Mouse (Mus musculus) hindlimb bud, embryonic 11.5 days (tissue): ENCODE results near the gene Pik3r5.

Experiments
- DNase-seq: peaks from one replicate; pipeline ENCODE4 v3.0.0-alpha.2; 2012; ENCODE audit warnings: low read depth, low spot score; ENCODE audit errors: extremely low spot score

The Pik3r5 gene

DNA sequence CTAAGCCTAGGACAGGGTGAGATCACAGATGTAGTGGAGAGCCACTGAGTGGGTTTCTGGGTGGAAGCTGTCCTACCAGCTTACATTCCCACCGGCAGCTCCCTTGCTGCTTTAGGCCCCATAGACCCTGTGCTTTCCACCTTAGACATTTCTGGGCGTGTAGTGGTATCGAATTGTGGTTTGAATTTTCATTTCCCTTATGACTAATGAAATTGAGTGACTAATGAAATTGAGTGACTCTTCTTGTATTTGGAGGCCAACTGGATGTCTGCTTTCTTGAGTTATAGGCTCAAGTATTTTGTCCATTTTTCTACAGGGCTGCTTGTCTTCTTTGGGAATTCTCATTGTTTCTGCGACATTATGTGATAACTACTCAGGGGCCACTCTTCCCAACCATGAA lies 14.6 kb downstream of the Pik3r5 start:
- DNase-seq = no peak

DNA sequence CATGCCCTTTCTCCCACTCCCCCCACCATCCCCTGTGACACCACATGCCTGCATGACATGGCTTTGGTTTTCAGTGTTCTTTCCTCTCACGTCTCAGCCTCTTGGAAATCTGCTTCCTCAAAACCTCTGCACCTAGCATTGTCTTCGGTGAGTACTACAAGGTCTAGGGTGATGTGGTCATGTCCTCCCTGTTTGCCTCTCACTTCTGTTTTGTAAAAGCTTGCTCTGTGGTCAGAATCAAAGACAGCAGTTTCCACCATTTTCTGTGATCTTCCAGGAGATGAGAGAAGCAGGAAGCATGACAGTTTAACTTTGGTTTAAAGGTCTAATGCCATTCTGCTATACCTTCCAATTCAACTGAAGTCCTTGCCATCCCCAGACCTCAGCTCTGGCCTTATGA lies 15.3 kb downstream of the Pik3r5 start:
- no peak for DNase-seq

DNA sequence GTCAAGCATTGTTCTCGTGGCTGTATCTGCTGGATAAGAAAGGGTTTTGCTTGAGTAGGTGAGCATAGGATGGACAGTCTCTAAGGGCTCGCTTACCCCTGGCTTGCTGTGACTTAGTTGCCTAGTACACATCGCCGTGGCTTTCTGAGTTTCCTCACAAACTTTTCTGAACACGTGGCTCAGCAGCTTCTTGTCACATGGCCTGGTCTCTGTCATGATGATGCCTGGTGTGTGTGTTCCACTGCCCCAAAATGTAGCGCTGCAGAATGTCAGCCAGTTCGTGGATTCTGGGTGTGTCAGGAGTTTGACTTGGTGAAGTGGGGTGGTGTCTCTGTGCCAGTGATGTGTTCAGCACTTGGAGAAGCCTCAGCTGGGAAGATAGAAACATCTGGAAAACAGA lies 16.4 kb downstream of the Pik3r5 start:
- DNase-seq = no peak

GRCm38 (mm10) chr11:68451282-68451735 lies 19.4 kb downstream of the Pik3r5 start:
- no peak for DNase-seq

GRCm38 (mm10) chr11:68451747-68452405 lies 20.0 kb downstream of the Pik3r5 start:
- DNase-seq = no peak

GRCm38 (mm10) chr11:68452740-68453139 lies 20.8 kb downstream of the Pik3r5 start:
- DNase-seq = no peak

DNA sequence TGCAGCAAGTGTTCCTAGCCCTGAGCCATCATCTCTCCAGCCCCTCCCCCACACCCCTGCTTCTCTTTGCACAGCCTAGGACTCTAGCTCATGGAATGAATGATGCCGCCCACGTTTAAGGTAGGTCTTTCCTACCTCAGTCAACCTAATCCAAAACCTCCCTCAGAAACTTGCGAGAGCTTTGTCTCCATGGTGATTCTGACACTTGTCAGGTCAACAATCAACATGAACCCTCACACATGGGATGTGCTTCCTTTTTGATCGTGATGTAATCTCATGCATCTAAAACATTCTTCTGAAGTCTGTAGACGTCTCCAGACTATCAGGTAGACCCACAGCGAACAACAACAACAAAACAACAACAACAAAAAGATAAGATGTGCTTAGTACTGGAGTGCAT lies 21.4 kb downstream of the Pik3r5 start:
- no peak for DNase-seq

DNA sequence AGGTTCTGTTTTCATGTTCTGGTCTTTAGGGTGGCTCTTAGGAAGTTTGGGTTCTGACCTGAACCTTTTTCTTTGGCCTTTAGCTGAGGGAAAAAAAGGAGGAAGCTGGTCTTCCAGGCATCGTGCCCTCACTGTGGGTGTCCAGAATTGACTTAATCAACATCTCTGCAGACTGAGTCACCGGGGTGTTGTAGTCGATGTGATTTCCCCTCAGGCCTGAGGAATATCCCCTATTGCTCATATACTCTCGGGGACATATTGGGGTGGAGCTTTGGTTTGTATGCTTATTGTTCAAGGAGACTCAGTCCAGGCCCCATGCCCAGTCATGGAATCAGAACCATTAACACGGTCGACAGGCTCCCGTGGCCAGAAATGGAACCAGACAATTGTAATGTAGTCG lies 26.2 kb downstream of the Pik3r5 start:
- DNase-seq = no peak

GRCm38 (mm10) chr11:68459021-68459420 lies 27.1 kb downstream of the Pik3r5 start:
- DNase-seq = no peak

DNA sequence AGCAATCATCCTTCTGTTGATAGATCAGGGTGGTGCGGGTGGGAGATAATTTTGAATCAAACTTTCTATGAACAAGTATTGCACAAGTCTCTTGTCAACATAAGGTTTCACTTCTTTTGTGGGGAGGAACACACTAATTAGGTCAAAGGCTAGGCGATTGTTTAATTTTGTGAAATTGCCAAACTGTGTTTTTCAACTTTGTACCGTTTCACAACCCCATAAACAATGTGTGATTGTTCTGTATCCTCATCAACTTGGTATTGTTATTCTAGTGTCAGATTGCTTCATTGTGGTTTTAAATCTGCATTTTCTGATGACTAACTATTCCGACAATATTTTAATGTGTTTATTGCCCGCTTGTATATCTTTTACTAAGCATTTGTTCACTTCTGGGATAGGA lies 27.6 kb downstream of the Pik3r5 start:
- DNase-seq = no peak

GRCm38 (mm10) chr11:68462716-68463115 lies 30.8 kb downstream of the Pik3r5 start:
- DNase-seq = no peak

- DNase-seq = no peak
These were observed 32.3 kb downstream of the Pik3r5 start for GRCm38 (mm10) chr11:68464260-68464659.

GRCm38 (mm10) chr11:68465090-68465489 lies 33.2 kb downstream of the Pik3r5 start:
- no peak for DNase-seq

- DNase-seq = no peak
These were observed 35.5 kb downstream of the Pik3r5 start for GRCm38 (mm10) chr11:68467441-68467840.

GRCm38 (mm10) chr11:68467962-68468612 lies 36.2 kb downstream of the Pik3r5 start:
- DNase-seq = no peak

- no peak for DNase-seq
These were observed 37.0 kb downstream of the Pik3r5 start for GRCm38 (mm10) chr11:68468886-68469285.

DNA sequence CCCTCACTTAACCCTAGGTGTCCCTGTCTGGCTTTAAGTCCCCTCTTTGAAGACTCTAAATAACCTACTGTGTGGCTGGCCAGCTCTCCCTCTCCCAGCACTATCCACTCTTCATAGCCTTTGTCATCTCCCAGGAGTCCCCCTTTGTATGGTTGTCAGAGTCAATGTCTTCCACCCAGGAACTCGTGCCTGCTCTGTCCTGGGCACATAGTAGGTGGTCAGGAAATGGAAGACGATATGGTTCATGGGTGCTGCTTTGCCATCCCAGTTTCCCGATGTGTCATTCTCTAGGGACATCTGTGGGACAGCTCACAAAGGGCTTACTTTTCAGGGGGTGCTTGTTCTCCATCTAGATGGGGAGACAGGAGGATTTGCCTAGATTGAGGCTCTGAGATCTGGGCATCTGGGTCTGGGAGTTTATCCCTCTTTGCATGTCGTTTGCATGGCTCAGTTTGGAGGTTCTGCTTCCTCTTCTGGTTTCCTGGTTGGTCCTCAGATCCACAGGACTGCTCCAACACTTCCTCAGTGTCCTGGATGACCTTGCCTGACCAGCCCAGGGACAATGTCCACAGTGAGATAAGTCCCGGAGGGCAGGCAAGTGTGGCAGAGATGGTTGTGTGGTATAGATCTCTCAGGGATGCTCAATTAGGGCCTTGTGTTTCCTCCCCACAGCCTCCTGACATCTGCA lies 40.4 kb downstream of the Pik3r5 start:
- DNase-seq = no peak

GRCm38 (mm10) chr11:68474600-68474999 lies 42.7 kb downstream of the Pik3r5 start:
- DNase-seq = no peak

DNA sequence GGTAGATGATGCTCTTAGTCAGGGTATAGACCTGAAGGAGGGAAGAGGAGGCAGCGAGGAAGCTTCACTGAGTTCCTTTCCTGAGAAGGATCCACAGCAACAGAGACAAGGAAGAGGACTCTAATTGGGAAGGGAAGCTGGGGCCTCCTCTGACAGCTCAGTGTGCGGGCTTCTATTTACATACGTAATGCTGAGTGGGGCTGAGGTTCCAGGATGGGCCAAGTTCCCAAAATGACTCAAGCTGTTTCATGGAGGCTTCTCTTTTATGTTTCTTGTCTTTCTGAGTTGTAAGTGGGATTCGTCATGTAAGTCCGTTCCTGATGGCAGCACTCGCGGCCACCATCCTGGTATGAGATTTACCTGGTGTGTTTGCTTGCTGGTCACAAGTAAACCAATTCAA lies 43.8 kb downstream of the Pik3r5 start:
- DNase-seq = no peak

GRCm38 (mm10) chr11:68477661-68478060 lies 45.7 kb downstream of the Pik3r5 start:
- no peak for DNase-seq

DNA sequence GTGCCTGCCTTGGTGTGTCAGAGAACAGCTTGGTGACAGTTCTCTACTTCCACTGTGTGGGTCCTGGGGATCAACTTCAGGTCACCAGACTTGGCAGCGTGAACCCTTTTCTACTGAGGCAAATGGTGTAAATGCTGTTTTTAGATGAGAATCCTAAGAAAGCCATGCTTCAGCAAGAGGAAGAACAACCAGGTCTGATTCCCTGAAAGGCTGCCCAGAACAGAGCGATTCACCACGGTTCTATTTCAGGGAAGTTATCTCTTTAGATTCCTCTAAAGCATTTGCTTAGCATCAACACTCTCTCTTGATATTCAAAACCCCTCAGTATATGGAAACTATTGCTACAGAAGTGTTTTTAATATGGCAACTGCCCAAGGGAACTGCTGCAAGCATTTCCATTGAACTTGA lies 46.7 kb downstream of the Pik3r5 start:
- no peak for DNase-seq

- no peak for DNase-seq
These were observed 48.7 kb downstream of the Pik3r5 start for GRCm38 (mm10) chr11:68480660-68481059.
